Mouse (Mus musculus) G1E (cell line): ENCODE measurements around the gene Lnx2.

Experiments
- CTCF ChIP-seq: IDR thresholded peaks from 2 replicates; pipeline ENCODE4 v1.5.1; 2012; ENCODE audit warnings: low read depth, low read length, inconsistent platforms, mixed read lengths
- GATA1 ChIP-seq: IDR thresholded peaks from 2 replicates; pipeline ENCODE4 v1.6.1; 2012; ENCODE audit warnings: borderline replicate concordance, low read length, inconsistent platforms, mixed read lengths
- GATA2 ChIP-seq: IDR thresholded peaks from 2 replicates; pipeline ENCODE4 v1.6.1; 2012; ENCODE audit warnings: low read depth, low read length, inconsistent platforms, borderline replicate concordance
- POLR2AphosphoS5 ChIP-seq: IDR thresholded peaks from 2 replicates; pipeline ENCODE4 v1.6.1; 2012; ENCODE audit warnings: low read depth, low read length, inconsistent platforms; ENCODE audit not compliant: insufficient replicate concordance
- TAL1 ChIP-seq: conservative IDR thresholded peaks from 2 replicates; pipeline ENCODE4 v1.6.1; 2012; ENCODE audit warnings: low read depth, low read length, inconsistent platforms, mixed read lengths

DNA sequence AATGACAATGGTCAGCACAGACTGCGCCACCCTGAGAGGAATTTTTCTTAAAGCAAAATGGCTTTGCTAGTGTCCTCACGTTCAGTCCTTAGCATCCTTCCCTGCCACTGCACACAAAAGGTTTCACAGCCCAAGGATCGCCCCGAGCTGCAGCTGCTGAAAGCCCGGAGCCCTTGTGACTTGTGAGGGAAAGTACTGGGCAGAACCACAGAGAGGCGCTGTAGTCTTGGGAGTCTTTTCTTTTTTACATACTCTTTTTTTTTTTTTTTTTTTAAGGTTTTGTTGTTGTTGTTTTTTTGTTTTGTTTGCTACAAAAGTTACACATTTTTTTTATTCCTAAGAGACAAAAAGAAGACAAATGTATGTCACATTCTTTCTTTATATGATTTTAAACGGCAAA, 38.4 kb upstream of the Lnx2 start:
- TF ChIP-seq TAL1 (no peak), CTCF (no peak), GATA1 (no peak), GATA2 (no peak), POLR2AphosphoS5 (no peak)
